Mouse (Mus musculus) hematopoietic stem cell, adult 5-6 weeks (primary cell): ENCODE measurements at regions not wholly inside any gene's neighbourhood (a gene's known extent, or its start where the extent isn't known, plus 50 kb on each side); places are given as distances from the start of the nearest gene placed in this dataset.
A peak's percentile ranks its signal among the peaks of the same experiment; 100 is the strongest.

ENCODE experiments used
- ATAC-seq, 2 experiments: fragments of 125-278 bp in 1 of 2; replicated peaks in 1 of 2; 2 replicates each; pipeline ENCODE4 v1.8.0; 2016 to 2017; ENCODE audit warnings: inconsistent platforms in 2 of 2, mild to moderate bottlenecking in 2 of 2, moderate number of reproducible peaks in 2 of 2, low read depth in 1 of 2, moderate TSS enrichment in 1 of 2; ENCODE audit not compliant: low FRiP score in 2 of 2, poor library complexity in 2 of 2, severe bottlenecking in 2 of 2, insufficient read depth in 1 of 2, low TSS enrichment in 1 of 2

- no peak for ATAC-seq
These were observed 118.9 kb upstream of the 1700064H15Rik start for GRCm38 (mm10) chr3:19747361-19747760.

- no peak for ATAC-seq
These were observed 123.5 kb upstream of the 1700064H15Rik start for GRCm38 (mm10) chr3:19751946-19752345.

GRCm38 (mm10) chr3:19754011-19754410 is 125.5 kb upstream of the 1700064H15Rik start:
- no peak for ATAC-seq

GRCm38 (mm10) chr3:19754636-19755035 is 126.2 kb upstream of the 1700064H15Rik start:
- ATAC-seq, result no peak

GRCm38 (mm10) chr3:19755136-19755535 is 126.7 kb upstream of the 1700064H15Rik start:
- ATAC-seq, result no peak

GRCm38 (mm10) chr3:19798543-19799106 is 158.2 kb upstream of the Cp start:
- no peak for ATAC-seq

GRCm38 (mm10) chr3:19810034-19810433 is 146.8 kb upstream of the Cp start:
- no peak for ATAC-seq

GRCm38 (mm10) chr3:19824904-19825303 is 131.9 kb upstream of the Cp start:
- no peak for ATAC-seq

- ATAC-seq, result no peak
These were observed 128.2 kb upstream of the Cp start for GRCm38 (mm10) chr3:19828518-19829246.

GRCm38 (mm10) chr3:19829752-19830151 is 127.1 kb upstream of the Cp start:
- ATAC-seq, result peak; percentile 73 to 81

GRCm38 (mm10) chr3:19848031-19848735 is 108.7 kb upstream of the Cp start:
- ATAC-seq, result no peak

GRCm38 (mm10) chr3:19848736-19849269 is 108.1 kb upstream of the Cp start:
- ATAC-seq, result no peak

- ATAC-seq, result no peak
These were observed 74.2 kb upstream of the Cp start for GRCm38 (mm10) chr3:19882623-19883022.

- ATAC-seq, result no peak
These were observed 68.4 kb upstream of the Cp start for GRCm38 (mm10) chr3:19888405-19888804.

GRCm38 (mm10) chr3:19894258-19894629 is 62.6 kb upstream of the Cp start:
- ATAC-seq, result peak in 1 of 2 experiments; percentile 24; a peak in 3 of 4 replicates

GRCm38 (mm10) chr3:19894630-19895578 is 62.0 kb upstream of the Cp start:
- peak; percentile 98 to 100 for ATAC-seq

GRCm38 (mm10) chr3:19895755-19896154 is 61.1 kb upstream of the Cp start:
- no peak for ATAC-seq
